Mouse (Mus musculus): ENCODE measurements around the gene Ccdc42.

- TF ChIP-seq CTCF (IDR thresholded peaks at IDR 0.05; ENCODE audit: low read depth, low read length) (no peak), POLR2A (IDR thresholded peaks at IDR 0.05; ENCODE audit: insufficient read depth, low read length) (no peak)
Observed at GRCm38 (mm10) chr11:68583906-68584480, 2.8 kb upstream of the Ccdc42 start.

All from ES-Bruce4 (cell line).